Mouse (Mus musculus) frontal cortex, adult (tissue): ENCODE data around the gene Gfra1.

Experiments
- ATAC-seq: cut with Nextera tagmentation; 2 replicates; pipeline ENCODE4 v1.9.2; 2017; ENCODE audit warnings: mild to moderate bottlenecking, moderate library complexity, mixed read lengths; ENCODE audit not compliant: low TSS enrichment

Gene Gfra1

DNA sequence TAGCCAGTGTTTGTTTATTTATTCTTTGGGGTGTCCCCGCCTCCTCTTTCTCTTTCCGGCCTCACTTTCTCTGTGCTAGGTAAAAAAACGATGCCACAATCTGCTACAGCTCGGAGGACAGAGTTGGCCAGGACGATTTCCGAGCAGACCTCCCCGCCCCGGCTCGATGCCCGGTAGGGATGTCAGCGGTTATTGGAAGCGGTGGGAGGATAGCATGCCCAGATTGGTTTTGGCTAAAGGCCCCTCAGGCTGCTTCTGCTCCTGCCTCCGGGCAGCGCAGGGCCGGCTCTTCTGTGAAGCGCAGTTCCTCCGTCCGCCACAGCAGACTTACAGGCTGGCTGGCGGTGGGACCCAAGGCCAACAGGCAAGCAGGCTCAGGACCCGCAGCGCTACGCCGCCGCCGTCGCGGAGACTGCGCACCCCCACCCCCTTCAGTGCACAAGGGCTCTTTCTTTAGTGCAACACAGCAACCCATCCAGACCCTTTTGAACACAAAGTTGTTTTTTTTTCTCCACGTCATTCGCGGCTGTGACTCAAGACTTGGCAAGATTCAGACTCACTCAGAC is at the start of gene Gfra1:
TSS of gene Gfra1 (minus strand) at position 414 of the 566 bp plus-strand sequence.
- peak; percentile 56 for ATAC-seq

DNA sequence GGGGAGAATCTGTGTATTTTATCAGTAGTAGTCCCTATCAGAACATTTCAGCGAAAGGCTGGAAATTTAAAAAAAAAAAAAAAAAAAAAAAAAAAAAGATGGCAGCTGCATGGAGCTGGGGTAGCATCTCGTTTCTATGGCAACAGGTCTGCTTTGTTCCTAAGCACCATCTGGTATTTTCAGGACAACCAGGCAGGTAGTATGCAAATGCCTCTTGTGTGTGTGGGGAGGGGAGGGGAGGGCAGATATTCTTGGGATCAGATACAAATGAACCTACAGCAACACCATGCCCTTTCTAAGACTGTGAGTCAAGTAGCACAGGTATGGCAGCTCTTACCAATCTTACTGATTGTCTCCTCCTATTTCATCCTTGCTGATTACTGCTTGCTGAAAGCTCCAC is 44.3 kb upstream of the Gfra1 start:
- ATAC-seq, result no peak

DNA sequence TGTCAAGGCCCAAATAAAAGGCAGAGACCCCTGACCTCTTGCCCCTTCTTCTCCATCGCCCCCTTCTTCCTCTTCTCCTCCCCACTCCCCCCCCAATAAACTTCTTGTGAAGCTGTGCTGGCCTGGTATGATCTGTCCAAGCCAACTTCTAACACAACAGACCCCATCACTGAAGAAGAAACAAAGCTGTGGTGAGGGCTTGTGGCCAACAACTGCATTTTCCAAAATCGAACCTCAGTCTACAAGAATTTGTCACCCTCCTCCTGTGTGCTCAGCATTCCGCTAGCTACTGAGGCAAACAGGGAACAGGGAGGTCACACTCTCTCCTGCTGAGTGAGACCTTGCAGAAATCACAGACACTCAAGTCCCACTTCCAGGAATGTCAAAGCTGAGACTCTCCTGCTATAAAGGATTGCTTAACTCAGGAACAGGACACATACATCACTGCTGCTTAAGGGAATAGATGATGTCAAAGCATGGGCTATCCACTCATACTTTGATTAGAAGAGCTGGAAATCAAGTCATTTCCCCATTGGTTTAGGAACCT is 43.8 kb upstream of the Gfra1 start:
- ATAC-seq, result no peak

DNA sequence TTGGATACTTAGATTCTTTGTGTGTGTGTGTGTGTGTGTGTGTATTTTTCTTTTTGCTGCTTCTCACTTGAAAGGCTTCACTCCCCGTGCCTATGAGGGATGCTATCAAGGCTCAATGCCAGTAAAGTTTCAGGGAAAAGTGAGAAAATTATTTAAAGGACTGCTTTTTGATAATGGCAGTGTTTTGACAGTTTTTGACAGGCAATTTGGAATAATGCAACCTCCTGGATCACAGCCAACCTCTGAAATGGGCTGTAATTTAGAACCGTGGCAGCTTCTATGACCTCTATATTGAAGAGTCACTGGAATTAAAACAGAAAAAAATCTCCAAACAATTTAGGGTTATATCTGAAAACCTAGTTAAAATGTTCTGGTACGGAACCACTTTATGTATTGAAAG is 41.4 kb upstream of the Gfra1 start:
- ATAC-seq, result no peak

DNA sequence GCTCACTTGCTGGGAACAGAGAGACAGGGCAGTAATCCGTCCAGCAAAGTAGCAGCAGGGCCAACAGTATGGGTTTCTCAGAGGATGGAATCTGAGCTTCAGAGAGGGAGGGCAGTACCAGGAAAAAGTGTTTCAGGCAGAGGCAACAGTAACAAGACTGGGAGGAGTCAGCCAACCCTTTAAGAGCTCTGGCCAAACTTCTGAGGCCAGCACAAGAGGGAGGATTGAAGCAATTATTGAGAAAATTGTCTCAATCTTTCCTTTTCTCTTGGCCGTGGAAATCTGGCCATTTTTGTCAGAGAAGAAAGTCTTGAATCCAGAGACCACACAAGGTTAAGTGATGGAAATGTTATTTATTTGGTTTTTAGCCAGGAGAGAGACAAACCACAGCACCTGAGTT is 31.0 kb upstream of the Gfra1 start:
- no peak for ATAC-seq

DNA sequence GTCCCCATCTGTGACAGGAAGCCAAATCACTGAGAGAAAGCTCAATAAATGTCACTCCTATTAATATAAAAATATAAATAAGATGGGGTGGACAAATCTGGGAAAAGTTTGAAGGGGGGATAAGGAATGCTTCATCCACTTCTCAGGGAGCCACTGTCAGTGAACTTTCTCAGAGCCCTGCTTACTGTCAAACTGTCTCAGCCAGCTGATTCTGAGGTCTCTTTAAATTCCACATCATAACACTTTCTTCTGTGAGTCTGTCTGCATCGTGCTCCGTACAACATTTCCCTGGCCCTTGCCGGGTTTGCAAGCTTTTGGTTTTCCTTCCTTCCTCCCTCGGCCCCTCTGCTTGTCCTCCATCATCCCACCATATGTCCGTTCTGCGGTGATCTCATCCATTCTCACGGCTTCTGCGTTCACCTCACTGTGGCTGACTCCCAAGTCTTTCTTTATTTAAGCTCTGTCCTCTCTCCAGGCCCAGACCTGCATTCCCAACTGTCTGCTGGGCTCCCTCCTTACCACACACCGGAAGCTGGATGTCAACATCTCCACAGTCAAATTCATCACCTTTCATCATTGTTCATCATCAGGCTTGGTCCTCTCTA is 26.8 kb upstream of the Gfra1 start:
- no peak for ATAC-seq

DNA sequence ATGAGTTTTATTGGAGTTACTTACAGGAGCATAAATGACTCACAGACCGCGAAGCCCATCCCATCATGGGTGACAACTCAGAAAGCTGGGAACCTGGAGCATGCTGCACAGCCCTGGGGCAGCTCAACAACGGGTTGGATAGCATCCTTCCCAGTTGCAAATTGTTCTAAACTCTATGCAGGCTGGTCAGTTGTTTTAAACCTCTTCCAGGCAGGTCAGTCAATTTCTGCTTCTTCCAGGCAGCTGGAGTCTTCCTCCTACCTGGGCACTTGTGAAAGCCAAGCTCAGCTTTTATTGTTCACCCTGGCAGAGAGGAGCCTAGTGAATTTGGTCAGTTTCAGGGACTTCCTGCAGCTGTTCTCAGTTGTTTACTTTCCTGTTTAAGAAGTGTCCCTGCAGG is 18.5 kb upstream of the Gfra1 start:
- no peak for ATAC-seq

DNA sequence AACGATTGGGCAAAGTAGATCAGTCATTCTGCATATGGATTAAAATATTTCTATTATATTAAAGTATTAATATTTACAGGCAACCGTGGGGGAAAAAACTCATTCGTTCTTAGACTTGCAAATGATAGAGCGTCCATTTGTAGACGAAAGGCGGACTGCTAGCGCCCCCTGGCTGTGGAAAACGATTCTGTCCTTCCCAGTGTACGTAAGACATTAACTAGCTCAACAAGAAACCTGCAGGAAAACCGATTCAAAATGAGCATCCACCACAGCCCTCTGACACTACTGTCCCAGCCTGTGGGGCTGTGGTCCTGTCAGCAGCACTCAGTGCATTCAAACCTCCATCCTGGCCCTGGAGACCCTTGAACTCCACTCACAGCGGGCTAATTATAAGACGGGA is 13.7 kb upstream of the Gfra1 start:
- ATAC-seq, result peak; percentile 76

DNA sequence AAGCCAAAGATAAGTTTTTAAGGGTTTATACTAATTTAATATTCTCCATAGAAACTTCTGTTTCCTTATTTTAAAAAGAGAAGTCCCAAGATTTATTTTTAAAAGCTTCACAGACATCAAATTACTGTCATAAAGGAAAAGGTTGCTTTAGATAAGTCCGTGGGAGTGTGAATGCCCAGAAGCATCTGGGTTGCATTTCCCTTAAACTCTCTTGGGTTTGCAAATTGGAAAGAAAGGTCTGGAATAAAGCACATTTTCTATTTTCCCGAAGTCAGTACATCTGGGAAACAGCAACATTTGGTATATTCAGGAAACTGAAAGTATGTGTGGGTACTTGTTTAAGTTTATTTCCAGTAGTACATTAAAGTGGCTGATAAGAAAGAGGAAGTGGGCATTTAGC is 12.6 kb upstream of the Gfra1 start:
- no peak for ATAC-seq

DNA sequence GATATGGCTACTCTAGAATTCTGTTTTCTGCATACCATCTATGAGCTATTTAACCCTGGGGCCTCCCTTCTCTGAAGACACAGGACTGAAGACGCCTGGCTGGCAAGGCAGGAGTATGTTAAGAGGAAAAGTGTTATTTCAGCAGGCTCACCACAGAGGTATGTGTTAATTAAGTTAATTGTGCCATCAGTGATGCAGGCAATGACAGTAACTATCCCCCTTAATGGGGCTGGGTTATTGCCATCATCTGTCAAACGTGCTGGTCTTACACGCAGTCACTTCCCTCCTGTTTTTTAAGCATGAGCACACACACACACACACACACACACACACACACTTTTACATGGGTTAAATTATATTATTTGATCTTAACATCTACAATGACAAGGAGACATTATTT is 8.0 kb upstream of the Gfra1 start:
- no peak for ATAC-seq

DNA sequence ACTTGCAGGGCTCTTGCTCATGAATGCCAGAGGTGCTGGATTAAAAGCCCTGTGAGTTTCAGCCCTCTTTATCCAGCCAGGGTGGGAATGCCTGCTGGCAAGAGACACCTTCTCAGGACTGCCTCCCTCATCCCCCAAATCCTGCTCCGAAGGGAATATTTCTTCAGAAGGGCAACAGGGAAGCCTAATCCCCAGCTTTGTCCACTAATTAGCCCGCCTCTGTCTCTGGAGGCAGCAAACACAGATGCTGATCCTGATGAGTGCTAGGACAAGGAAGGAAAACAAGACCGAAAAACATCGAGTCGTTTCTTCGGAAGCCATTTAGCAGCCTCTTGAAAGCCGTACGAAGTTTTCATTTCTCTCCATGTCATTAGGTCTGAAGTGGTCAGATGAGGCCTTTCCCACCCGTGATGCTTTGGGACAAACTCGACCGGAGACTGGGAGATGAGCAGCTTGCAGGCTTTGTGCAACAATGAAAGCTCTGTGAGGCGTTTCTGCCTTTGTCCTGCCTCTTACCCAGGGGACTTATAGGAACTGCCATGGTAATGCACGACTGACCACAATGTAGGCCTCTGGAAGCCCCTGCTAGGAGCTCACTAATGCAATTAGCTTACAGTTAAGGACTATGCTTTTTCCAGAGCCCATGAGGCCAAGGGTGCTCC is 4.8 kb upstream of the Gfra1 start:
- ATAC-seq, result no peak

DNA sequence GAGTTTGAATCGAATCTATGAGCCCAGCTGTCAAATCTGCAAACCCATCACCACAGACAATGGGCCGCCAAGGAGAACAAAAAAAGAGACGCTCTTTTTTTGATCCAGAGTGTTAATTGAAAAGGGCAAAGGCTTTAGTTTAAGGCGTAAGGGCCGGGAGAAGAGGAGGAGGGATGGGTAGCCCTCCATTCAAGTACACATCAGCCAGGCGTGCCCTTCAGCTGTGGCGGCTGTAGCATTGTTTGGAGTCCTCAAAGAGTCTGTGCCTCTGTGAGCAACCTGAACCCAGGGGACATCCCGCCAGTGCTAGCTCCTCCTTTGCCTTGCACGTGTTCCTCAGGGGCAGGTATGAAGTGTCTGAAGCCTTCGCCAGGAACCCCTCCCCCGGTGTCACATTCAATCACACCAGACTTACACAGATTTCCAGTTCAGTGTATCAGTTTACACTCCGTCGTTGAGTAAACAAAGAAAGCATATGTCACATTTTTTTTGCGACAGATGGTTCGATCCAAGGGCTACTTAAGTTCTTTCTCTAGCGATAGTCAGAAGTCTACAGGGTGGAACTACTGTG is 867 bp upstream of the Gfra1 start:
- no peak for ATAC-seq

DNA sequence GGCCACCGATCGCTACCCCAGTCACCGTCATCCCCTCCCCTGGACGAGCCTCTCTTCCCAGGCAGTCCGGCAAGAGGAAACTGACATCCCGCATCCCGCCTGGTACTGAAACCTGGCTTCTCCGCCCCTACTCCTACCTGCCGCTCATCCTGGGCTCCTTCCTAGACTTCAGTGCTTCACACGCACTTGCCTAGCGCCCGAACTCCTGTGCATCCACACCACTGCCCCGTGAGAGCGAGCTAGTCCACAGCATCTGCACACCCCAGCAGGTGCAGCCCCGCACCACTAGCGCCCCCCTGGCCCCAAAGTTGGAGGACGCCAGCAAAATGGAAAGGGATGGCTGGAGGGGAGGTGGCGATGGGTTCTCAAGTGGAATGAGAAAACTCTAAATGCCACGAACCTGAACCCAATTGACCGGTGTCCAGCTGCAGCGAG is 631 bp downstream of the Gfra1 start:
- peak; percentile 31; the same call in 1 of the 2 replicates for ATAC-seq

DNA sequence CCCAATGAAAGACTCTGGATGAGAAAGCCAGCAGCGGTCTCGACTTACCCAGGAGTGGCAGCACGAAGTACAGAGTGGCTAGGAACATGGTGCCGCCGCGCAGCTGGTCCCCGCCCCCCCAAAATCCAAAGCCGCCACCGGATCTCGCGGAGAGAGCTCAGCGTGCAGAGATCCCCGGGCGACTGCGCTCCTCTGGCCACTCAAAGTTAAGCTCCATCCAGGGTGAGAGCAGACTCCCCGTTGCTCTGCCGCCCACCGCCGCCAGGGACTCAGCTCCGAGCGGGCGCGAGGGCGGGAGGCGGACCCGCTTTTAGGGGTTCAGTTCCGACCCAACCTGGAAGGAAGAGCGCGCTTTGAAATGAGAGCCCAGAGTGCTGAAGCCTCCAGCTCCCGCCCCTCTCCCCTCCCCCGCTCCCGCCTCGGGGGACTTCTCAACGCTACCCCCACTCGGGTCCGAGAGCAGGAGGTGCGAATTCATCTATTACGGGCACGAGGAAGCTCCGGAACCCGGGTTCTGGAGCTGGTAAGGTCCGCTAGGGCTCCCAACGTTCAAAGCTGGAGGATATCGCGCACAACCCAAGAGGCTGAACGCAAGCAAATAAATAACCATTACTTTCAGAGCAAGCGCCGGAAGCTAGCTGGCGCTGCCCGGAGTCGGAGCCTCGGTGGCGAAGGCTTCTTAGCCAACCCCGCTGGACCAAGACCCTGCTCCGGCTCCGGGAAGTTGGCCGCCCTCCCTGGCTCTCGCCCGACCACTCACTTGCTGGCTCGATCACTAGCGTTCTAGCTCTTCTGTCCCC is 1.2 kb downstream of the Gfra1 start:
- peak; percentile 45; the same call in 1 of the 2 replicates for ATAC-seq

DNA sequence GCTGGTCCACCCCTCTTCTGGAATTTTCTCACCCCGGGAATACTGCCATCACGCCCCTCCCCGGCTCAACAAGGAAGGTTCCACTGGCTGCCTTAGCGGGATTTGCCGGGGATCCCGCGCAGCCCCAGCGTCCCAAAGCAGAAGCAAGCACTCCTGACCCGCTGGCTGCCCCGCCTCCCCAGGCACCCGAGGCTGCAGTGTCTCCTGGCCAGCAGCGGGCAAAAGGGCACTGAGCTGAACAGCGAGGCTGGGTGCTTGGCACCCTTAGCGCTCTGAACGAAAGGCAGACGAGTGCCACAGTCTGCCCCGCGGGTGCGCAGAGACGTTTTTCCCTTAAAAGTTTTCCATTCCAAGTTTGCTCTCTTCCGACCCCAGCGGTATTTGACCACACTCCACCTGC is 2.1 kb downstream of the Gfra1 start:
- no peak for ATAC-seq

DNA sequence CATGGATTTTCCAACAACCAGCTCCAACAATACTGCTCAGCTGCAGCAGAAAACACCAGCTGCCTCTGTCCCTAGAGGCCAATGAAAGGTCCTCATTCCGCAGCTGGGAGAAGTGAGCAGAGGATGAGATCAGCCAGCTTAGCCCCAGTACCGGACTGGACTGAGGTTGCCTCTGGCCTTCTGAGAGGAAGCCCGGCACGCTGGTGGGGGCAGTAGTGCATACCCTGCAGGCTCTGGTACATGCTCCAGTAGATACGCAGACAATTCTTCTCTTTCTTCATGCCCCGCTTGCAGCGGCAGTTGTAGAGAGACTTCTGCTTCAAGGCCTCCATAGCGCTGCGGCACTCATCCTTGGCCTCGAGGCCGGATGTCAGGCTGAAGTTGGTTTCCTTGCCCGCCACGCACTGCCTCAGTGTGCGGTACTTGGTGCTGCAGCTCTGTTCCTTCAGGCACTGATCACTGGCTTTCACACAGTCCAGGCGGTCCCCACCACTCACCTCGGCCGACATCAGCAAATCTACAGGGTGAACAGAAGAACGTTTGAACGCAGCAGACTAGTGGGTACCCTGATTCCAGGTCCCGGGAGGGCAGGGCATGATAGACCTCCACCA is 2.7 kb downstream of the Gfra1 start:
- no peak for ATAC-seq

DNA sequence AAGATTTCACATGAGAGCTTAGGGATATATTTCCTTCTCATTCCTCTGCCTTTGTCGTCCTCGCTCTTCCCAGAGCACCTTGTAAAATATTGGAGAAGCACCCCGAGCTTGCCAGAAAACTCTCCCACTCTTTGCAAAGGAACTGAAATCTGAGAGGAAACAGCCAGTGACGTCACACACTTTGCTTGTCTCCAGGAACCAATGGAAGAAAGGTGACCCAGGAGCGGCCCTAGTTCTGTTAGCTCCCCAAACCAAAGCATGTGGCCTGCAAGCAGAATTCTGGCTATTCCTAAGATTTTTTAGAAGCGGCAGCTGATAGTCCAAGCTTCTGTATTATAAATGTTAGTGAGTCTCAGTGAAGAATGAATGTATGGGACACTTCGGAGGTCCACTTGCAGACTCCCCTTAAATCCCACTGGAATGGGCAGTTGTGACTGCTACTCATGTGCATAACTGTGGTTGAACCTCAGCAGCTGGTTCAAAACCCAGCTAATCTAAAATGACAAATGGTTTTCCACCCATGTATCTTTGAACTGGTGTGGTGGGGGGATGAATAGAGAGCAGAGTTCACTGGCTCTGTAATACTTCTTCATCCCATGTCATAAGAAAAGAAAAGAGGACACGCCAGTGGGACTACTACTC is 3.4 kb downstream of the Gfra1 start:
- no peak for ATAC-seq

DNA sequence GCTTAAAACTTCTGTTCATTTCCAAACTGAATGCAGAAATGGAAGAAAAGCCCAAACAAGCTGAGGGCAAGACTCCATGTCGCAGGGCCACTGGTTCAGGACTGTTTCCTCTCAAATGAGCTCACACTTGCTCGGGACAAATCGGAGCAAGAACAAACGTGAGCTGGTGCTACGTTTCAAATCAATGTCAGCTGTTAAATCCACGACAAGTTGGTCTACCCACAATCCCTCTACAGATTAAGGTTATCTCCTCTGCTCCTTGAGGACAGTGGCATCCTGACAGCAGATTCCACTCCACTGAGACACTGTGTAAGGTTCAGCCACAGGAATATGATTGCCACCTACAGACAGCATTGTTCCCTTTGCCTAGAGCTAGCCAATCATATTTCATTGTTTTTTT is 4.4 kb downstream of the Gfra1 start:
- ATAC-seq, result no peak

DNA sequence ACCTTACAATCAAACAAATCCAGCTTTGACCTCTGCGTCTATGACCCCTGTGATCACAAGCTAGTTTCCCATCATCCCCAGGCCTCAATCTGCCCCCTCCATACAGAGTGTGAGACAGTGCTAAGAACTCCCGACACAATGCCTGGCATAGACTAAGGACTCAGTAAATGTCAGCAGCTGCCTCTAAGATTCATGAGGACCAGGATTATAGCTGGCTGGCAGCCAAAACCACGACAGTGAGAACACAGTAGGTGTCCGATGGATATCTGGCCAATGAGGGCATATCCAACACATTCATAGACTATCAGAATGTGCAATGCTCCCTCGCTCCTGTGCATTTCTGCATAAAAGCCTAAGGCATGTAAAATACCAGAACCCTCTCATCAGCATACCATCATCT is 5.0 kb downstream of the Gfra1 start:
- ATAC-seq, result no peak

DNA sequence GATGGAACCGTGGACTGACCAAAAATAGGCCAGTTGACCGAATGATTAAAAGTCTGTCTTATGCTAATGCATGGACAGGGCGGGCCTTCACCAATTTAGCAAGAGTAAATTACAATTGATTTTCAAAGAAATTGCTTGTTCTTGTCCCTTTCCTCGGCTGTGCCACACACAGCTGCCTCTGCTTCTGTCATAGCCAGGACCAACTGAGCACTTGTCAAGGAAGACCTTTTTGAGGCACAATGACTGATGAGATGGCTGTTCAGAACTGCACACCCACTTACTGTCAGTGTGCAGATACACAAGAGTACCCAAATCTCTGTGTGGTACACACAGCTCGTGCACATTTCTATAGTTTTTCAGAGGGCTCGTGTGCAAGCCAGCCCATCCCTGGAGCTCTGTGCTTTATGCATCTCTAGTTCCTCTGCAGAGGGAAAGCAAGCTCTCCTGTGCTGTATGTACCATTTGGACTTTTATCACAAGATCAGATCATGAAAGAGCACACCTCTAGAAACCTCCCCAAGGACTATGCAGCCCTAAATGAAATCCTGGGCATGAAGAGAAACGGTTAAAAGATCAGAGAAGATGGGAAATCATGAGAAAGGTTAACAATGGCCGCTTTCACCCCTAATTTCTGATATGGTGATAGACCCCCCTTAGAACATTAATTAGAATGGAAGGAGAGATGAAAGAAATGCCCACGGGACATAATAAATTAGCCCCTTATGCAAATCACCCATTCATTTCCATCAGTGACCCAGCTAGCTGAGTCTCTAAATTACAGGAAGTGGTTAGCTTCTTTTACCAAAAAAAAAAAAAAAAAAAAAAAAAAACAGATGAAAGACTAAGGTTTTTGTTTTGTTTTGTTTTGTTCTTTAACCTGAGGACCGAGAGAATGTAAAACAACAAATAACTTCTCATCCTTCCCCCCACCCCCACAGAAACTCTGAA is 12.7 kb downstream of the Gfra1 start:
- no peak for ATAC-seq
